Mouse (Mus musculus): Measurements from ENCODE around the gene Itpr2.

- TF ChIP-seq POLR2A (IDR thresholded peaks at IDR 0.05; ENCODE audit: low read depth, low read length) (no peak), CTCF (IDR thresholded peaks at IDR 0.05; ENCODE audit: extremely low read depth, insufficient read depth, insufficient read length, insufficient replicate concordance) (no peak)
Observed at GRCm38 (mm10) chr6:146500771-146501170, 1.3 kb downstream of the Itpr2 start.
